Mouse (Mus musculus) regulatory T cell (primary cell): Measurements from ENCODE around the gene Lrmda.

Experiments
- in situ Hi-C: fragments of 300-600 bp; cut with MboI, MseI; formaldehyde crosslinking; loops from one replicate; pipeline ENCODE4 v1.15.1; 2025; ENCODE audit warnings: high pct_unique_total_duplicates

Gene Lrmda

DNA sequence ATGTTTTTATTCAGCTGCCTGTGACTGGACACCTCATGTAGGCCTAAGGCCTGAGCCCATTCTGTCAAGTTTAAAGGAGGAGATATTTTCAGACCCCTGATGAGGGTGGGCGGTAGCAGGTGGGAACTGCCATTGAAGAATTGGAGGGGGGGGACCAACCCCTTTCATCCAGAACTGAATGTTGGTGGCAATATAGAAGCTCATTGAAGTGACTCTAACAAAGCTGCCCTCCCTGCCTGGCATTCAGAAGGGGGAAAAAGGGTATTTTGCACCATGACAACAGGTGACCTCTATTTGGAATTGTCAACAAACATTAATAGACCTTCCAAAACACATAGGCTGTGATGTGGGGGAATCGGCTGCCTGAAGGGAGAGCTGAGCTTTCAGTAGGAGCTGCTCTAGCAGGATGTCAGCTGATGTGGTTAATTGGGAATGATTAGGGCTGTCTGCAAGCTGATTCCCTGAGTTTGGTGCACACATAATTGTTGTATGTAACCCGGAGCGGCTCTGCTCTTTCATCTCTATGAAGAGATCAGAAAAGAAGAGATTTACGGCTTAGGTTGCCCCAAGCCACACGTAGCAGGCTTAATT, 690.7 kb downstream of the Lrmda start:
- in situ Hi-C loops = no loop called here

DNA sequence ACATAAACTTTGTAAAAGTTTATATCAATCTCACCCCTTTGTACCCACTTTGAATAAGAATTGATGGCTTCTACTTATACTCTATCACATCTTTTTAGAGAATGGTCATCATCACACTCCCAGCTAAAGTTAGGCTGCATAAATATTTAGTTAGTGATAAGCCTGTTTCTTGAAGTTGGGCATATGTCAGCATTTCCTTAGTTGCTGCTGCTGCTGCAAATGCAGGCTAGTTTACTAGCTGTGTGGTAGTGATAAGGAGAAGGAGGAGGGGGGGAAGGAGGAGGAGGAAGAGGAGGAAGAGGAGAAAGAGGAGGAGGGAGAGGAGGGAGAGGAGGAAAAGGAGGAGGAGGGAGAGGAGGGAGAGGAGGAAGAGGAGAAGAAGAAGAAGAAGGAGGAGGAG, 692.9 kb downstream of the Lrmda start:
- in situ Hi-C loops = no loop called here

DNA sequence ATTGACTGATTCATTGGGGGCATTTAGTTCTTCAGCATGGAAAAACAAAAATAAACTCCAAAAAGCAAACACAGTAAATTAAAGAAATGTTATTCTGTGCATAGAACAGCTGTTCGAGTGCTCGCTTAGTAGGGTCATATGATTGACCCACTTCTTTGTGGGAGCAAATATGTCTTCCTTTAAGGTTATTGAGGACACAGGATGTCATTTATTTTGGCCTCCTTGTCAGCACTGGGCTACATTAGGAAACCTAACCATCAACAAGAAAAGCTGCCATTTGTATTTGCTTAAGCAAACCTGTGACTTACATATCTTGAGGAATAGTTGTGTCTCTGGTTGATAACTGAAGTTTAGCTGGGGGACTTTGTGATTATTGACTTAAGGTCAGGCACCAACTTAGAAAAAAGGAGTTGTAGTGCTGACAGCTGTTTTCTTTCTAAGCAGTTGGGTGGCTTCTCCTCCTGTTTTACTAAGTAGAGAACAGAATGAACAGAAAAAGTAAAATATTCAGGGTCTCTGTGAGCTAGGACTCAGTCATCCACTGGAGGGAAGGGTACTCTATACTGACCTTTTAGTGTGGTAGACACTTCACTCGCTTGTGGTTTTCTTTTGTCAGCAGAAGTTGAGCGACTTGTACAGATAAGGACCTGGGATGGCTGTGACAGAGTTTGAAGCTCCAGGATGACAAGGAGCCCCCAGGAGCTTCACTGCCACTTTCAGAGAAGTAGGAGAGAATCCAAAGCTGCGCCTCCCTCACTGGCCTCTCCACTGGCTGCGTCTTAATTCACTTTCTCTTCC, 696.3 kb downstream of the Lrmda start:
- in situ Hi-C loops = no loop called here

DNA sequence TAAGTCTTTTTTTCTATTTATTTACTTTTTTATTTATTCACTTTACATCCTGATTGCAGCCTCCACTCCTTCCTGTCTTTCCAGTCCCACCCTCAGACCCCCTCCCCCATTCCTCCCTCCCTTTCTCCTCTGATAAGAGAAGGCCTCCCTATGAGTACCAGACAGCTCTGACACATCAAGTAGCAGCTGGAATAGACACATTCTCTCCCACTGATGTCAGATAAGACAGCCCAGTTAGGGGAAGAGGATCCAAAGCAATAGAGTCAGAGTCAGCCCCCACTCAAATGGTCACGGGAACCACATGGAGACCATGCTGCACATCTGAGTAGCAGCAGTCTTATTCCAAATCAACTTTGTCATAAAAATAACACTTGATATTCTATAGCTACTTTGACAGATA, 700.5 kb downstream of the Lrmda start:
- in situ Hi-C loops = no loop called here

DNA sequence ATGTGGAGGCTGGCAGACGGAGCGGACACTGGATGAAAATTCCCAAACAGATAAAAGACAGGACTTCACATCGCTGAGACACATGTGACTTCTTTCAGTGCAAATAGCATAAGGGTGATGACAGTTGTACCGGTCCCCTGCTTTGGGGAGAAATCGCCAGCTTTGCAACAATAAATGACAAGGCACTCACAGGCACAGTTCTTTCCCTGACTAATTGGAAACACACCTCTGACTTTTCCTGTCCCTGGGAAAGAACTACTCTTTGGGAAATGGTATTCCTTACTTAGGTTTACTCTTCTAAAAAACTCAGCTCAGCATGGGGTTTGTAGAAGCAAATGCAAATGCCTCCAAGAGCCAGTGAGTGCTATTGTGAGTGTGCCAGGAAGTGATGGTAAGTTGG, 702.3 kb downstream of the Lrmda start:
- in situ Hi-C loops = no loop called here

DNA sequence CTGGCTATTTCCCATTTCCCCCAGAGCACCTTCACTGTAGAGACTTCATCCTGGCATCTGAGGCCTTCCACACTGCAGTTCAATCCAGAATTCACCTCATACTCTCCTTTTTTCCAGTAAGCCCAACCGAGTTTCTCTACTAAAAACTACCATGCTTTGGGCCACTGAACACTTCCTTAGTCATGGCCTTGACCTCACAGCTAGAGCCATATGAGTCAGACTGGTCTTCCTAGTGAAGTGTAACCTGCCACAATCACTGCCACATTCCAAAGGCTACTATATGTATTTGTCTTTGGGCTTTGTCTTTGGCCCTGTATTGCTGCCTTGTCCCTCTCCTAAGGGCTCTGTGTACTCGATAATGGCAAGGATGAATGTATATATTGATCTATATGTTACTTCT, 708.0 kb downstream of the Lrmda start:
- in situ Hi-C loops = no loop called here

DNA sequence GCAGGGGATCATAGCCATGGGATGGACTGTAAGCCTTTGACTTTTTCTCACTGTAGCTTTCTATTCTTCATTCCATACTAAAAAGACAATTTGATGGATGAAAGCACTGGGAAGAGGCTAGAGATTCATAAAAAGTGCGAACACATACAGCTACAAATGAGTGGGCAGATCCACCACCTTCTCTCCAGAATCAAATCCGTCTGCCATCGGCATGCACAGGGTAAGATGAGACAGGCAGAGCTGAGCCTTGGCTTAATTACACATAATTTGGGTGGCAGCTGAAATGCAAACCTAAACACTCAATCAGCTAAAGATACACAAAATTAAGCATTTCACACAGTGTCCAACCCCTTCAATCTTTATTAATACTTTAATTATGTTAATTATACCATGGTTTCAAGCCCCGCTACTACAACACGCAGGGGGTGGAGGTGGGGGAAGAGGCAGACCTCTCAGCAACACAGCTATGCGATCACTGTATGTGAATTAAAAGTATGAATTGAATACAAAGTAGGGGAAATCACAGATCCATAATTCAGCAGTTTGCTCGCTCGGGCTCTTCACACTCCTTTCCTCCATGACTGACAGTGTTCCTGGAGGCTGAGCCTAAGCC, 709.2 kb downstream of the Lrmda start:
- in situ Hi-C loops = no loop called here

DNA sequence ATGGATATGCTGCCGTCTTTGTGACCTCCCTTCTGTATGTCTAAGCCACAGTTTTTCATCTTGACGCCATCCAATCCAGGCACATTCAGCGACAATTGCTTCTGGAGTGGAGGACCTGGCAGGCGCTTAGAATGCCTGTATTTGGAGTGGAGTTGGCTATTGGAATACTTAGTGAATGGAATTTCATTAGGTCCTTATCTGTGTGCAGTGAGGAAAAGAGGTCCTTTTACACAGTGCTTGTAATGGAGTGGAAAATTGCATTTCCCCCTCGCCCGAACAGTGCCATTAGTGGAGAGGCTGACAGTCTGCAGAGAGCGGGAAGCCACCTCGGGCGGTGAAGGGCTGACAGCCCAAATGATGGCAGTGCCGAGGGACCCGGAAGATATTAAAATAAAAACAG, 719.1 kb downstream of the Lrmda start:
- in situ Hi-C loops = no loop called here

DNA sequence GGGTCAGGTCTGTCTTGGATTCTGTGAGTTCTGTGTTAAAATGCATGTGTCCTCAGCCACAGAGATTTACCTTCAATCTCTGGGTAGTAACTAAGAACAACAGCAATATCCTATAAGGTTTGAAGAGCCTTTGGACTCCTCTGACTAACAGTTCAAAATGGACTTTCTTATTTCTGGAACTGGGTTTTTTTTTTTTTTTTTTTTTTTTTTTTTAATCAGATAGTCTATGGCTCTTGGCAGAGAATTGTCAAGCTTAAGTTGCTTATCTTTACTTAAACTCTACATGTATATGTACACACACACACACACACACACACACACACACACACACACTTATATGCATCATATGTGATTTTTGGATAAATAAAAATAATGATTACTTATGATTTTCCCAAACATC, 723.0 kb downstream of the Lrmda start:
- in situ Hi-C loops = no loop called here

DNA sequence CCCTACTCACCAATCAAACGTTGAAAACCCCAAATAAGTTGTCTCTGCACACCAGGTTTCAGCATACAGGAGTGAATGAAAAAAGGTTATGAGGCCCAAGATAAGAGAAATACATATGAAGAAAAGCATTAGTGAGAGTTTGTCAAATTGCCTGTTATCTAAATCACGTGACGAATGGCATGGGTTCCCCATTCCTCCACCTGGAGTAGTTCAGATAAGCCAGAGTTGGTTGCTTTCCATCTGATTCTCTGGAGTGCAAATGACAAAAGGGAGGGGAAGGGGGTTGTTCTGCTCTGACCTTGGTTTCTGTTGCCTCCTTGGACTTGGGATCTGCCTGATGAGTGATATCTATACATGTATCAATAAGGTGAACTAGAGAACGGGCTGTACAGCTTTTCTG, 723.8 kb downstream of the Lrmda start:
- in situ Hi-C loops = no loop called here

DNA sequence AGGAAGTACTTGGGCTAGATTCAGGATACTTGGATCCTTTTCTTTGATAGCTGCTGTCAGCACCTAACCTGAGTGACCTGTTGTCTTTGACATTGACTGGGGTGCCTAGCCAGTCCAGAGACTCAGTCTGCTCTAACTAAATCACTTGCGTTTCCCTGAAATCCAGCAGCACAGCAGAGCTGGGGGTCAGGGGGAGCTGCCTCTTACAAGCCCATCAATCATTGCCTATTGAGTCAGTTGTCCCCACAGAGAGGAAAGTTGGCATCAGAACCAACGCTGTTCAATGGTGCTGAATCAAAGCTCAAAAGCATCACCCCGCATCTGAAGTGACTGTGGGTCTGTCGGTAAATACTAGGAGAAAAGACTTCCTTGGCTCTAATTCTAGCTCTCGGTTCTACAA, 725.2 kb downstream of the Lrmda start:
- in situ Hi-C loops = no loop called here

DNA sequence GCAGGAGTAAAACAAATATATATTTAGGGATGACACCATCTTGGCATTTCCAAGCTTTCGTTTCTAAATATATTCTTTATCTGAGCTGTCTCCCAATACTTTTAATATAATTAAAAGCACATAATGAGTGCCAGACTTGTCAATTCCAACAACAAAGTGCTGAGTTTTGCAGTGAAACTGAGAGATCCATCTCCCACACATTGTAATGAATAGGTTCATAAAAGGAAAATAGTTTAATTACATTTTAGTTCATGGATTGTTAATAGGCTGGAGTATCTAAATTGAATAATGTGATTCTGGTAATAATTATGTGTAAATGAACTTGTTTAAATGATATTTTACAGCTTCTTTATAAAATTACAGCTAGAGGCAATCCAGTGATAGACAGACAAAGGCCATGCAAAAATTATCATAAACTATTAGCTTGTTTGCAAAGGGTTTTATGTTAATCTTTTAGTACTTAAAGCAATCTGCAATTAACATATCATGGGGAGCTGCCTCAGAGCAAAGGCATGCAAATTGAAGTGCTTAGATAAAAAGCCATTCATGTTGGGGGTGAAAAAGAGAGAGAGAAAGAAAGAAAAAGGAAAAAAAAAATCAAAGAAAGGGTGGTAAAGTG, 725.9 kb downstream of the Lrmda start:
- in situ Hi-C loops = no loop called here

DNA sequence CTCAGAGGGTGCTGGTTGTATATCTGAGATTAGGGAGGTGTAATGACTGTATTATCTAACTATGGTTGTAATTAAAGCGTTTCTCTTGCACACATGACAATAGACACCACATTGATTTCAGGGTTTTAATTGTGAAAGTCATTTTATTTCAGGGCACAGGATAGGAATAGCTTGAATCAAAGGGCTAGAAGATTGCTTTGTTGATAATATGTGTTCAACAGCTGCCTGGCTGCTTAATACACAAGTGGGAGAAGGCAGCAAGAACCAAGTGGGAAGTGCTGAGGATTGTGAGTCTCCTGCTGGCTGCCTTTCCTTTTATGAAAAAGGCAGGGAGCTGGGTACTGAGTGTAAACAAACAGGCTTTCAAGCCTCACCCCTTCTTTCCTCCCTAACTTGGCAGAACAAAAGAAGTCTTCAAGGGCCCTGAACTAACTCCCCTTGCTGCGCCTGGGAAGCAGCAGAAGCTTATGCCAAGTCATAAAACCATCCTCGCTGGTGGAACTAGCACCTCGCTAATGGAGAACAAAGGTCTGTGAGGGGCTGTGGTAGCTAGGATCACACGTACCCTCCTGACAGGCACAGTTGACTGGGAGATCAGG, 726.5 kb downstream of the Lrmda start:
- in situ Hi-C loops = no loop called here

DNA sequence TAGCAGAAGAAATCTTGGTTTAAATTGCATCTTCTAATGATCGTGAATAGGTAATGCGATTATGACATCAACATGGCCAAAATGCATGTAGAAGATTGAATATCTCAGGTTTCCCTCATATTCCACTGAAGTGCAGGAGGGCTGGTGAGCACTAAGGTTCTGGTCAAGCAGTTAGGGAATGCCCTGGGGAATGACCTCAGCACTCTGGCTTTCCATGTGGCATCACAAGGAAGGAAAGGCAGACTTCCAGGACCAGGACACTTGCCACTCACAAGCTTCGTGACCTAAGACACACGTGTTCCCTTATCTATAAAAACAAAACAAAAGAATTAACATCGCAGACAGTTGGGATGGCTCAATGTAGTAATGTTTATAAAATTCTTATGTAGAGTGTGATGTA, 728.3 kb downstream of the Lrmda start:
- in situ Hi-C loops = no loop called here

DNA sequence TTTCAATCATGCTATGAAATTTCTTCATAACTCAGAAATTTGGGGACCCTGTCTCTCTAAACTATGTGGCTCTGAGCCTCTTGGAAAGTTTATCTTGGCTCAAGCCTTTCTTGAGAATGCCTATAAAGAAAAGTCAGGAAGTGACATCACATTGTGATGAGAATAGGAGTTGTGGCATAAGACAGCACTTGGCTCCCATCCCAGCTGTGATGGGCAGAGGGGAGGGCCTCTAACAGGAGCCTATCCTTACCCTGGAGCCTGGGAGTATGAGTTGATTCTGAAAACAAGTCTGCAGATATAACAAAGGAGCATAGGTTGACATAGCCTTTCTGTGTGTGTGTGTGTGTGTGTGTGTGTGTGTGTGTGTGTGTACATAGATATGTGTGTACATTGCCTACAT, 730.9 kb downstream of the Lrmda start:
- in situ Hi-C loops = no loop called here

DNA sequence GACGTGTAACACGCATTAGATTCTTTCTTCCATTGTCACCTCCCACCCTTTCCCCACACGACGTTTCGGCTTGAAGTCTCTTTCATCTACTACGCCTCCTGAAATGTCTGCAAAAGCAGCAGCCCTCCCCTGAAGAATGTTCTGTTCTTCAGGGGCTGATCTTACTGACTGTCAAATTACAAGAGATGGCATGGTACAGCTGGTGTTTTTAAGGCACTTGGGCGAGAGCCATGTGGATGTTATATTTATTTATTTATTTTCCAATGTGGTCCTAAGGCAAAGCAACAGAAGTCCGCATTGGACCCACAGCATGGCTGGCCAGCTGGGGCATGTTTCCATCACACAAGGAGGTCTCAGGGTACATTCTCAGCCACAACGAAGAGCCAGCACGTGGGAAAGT, 731.8 kb downstream of the Lrmda start:
- in situ Hi-C loops = no loop called here

DNA sequence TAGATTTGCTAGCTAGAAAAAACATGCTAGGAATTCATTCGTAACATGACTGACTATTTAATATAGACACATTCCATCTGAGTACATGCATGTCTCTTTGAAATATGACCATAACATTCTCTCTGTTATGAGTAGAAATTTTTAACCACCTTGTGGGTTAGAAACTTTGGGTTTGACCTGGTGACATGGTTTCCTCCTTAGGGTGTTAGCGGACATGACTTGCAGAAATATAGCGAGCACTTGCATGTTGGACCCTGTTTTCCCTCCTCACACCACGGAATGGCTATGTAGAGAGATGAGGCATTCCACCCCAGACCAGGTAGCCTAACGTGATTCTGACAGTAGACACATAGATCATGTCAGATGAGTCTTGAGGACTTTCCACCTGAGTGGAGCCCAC, 735.1 kb downstream of the Lrmda start:
- in situ Hi-C loops = no loop called here

DNA sequence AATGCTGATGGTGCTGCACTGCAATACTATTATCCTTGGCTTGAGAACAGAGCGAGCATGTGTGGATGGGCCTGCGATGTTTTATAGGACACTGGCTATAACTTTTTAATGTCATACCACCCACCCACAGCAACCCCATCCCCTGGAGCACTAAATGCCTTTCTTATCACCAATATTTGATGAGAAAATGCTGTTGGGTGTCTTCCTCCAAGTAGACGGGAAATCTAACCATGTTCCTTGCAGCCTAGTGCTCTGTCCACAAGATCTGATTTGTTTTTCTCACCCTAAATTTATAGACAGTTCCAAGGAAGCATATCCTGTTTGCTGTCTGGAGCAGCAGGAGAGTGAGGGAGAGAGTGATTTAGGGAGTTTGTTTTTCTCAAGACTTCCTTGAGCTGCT, 738.0 kb downstream of the Lrmda start:
- in situ Hi-C loops = no loop called here

DNA sequence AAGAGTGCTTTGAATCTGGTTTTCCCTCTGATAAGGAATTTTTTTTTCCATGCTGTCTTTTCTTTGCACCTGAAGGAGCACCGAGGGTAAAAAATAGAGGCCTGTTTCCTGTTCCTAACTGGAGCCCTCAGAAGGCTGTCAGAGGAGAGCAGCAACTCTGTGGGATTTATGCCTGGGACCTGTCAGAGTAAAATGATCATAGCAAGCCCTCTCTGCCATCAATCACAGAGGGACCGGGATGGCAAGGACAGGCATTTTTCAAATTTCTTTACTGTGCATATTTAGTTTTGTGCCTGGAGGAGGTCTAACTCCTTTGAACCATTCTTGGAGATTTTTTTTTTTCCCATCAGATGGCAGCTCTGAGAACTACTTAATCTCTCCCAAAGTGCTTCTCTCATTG, 739.7 kb downstream of the Lrmda start:
- in situ Hi-C loops = no loop called here

DNA sequence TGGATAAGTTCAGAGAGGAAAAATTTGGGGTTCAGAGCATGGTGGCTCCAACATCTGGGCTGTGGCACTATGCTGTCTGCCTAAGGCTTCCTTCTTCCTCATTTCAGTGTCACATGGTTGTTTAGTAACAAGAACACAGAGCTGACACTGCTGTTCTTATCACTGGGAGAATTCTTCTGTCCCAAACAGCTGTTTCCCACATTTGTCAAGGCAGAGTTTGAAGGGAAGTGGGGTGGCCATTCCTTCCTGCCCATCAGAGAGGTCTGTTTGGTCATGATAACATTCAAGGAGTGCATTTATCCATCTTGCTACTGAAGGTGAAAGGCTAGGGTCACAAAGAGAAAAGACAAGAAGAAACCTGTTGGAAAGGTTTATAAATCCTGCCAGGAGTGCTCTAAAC, 740.2 kb downstream of the Lrmda start:
- in situ Hi-C loops = no loop called here

DNA sequence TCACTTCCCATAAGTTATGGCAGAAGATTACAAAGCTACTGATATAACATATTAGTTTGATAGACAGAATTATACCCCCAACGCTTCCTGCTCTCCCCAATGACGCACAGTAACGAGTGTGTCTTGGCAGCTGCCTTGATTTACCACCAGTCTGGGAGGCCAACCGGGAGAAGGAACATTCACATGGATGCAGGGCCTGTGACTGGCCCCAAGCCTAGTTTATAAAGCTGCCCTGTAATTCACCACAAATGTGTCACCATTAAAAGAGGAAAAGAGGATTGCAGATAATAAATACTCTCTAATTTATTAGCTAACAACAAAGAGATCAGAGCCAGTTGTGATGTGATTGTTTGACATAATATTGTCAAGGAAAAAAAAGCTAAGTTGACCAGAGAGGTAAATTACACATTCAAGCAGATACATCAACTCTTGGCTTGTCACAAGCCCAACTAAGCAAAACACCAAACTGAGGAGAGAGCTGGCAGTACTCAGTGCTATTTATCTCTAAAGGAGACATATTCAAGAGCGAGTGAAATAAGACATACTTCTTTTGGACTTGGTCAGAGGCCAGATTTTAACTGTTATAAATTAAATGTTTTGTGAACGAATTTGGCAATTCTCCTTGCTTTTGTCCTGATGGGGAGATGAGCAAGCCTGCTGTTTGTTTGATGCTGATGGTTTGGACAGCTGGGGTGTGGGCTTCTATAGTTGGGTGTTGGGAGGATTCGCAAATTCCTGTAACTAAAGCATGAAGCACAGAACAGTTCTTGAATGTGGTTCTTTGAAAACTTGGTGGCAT, 740.9 kb downstream of the Lrmda start:
- in situ Hi-C loops = no loop called here

DNA sequence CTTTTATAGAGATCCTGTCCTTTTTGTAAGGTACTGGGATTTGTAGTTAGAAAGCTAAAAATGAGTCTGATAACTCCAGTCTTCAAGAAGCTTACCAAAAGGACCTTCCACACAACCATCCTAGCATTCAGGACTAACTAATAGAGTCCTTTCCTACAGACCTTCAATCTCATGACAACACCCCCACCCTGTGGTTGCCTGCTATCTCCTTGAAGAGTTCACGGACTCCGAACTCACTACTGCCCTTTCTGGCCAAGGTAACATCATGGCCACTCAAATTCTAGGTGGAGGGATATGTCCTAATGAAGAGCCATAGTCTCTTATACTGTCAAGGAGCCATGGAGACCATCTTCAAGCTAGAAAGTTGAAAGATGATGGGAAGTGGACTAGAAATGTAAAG, 762.2 kb downstream of the Lrmda start:
- in situ Hi-C loops = no loop called here
